Mouse (Mus musculus) bone marrow, adult 2 months (tissue): ENCODE results near the gene Fbp1.

Source experiments
- CTCF ChIP-seq: fragments of 200-500 bp; IDR thresholded peaks from 2 replicates; pipeline ENCODE4 v1.5.1; 2011; ENCODE audit warnings: low read length, control low read depth; ENCODE audit not compliant: control insufficient read depth, insufficient read depth
- POLR2A ChIP-seq: fragments of 200-500 bp; IDR thresholded peaks from 2 replicates; pipeline ENCODE4 v1.6.1; 2011; ENCODE audit warnings: low read depth, mild to moderate bottlenecking, control low read depth, low read length, borderline replicate concordance; ENCODE audit not compliant: control insufficient read depth

GRCm38 (mm10) chr13:62879411-62879810 is 8.7 kb downstream of the Fbp1 start:
- no peak for TF ChIP-seq CTCF
- TF ChIP-seq POLR2A = no peak
